Mouse (Mus musculus): ENCODE results near the gene Cdkal1.

DNA sequence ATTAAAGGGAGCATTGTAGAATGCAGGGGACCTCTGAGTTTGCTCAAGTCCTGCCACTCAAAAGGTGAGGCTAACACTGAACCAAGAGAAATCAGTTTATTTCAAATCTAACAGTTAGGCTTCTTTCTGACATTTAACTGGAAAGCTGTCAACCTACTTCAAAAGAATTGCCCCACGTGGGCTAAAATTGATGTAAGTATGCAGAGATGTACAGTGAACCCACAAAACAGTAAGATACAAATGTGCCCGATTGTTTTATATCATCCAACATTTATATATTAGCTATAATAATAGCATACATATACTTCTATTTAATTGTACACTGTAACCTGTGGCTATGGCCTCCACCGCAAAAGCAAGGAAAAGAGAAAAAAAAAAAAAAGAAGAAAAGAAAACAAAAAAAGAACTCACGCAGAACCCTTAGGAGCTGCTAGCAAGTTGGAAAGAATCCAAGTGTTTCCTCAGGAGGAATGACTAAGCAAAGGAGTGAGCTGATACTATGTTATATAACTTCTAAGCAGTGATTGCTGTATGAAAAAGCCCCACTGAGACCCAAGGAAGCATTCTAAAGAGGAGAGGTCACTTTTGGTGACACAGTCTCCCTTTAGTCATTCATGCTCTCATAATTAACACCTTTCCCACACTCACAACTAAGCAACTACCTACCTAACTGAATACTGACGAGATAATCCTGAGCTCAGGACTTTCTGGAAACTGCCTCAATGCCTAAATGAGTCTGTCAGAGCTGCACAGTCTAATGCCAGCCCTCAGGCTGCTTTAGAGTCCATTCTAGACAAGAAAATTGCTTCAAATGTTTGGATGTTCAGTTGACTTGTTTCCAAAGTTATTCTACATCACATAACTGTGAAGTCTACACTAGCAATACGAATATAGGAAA, 352.1 kb downstream of the Cdkal1 start:
- no peak for TF ChIP-seq CTCF (IDR thresholded peaks at IDR 0.05; ENCODE audit: low read depth)
- TF ChIP-seq EP300 (IDR thresholded peaks at IDR 0.05; ENCODE audit: low read depth), result no peak

All from liver, embryonic 14.5 days (tissue).